Mouse (Mus musculus) forebrain, embryonic 15.5 days (tissue): ENCODE measurements at regions not wholly inside any gene's neighbourhood (a gene's known extent, or its start where the extent isn't known, plus 50 kb on each side); places are given as distances from the start of the nearest gene placed in this dataset.

Experiments used
- ATAC-seq: fragments of 200-750 bp; cut with Nextera tagmentation; replicated peaks from 2 replicates; pipeline ENCODE4 v1.8.0; 2017; ENCODE audit warnings: mild to moderate bottlenecking, moderate TSS enrichment, moderate library complexity
- H3K27ac ChIP-seq: fragments of 300-500 bp; sonication (generic); replicated peaks from 2 replicates; pipeline ENCODE4 v1.5.1; 2015; ENCODE audit warnings: mild to moderate bottlenecking, inconsistent platforms
- H3K27me3 ChIP-seq: fragments of 300-500 bp; sonication (generic); 2 replicates; pipeline ENCODE4 v1.6.1; 2015; ENCODE audit warnings: inconsistent platforms
- H3K36me3 ChIP-seq: fragments of 300-500 bp; sonication (generic); 2 replicates; pipeline ENCODE4 v1.6.1; 2015; ENCODE audit warnings: mild to moderate bottlenecking, inconsistent platforms
- H3K4me1 ChIP-seq: fragments of 300-500 bp; sonication (generic); 2 replicates; pipeline ENCODE4 v1.6.1; 2015; ENCODE audit warnings: inconsistent platforms
- H3K4me2 ChIP-seq: fragments of 300-500 bp; sonication (generic); replicated peaks from 2 replicates; pipeline ENCODE4 v1.6.1; 2015; ENCODE audit warnings: mild to moderate bottlenecking, inconsistent platforms
- H3K4me3 ChIP-seq: fragments of 300-500 bp; sonication (generic); 2 replicates; pipeline ENCODE4 v1.5.1; 2015; ENCODE audit warnings: mild to moderate bottlenecking, inconsistent platforms
- H3K9ac ChIP-seq: fragments of 300-500 bp; sonication (generic); replicated peaks from 2 replicates; pipeline ENCODE4 v1.6.1; 2015; ENCODE audit warnings: mild to moderate bottlenecking, inconsistent platforms
- H3K9me3 ChIP-seq: fragments of 300-500 bp; sonication (generic); 2 replicates; pipeline ENCODE4 v1.6.1; 2016; ENCODE audit warnings: inconsistent platforms
- WGBS: fragments of 180-500 bp; shearing (Covaris S2); methylation state at CpG from one replicate; pipeline ENCODE4 v1.1.7; 2015; ENCODE audit warnings: mixed read lengths; 5-methylcytosine and 5-hydroxymethylcytosine counted together

DNA sequence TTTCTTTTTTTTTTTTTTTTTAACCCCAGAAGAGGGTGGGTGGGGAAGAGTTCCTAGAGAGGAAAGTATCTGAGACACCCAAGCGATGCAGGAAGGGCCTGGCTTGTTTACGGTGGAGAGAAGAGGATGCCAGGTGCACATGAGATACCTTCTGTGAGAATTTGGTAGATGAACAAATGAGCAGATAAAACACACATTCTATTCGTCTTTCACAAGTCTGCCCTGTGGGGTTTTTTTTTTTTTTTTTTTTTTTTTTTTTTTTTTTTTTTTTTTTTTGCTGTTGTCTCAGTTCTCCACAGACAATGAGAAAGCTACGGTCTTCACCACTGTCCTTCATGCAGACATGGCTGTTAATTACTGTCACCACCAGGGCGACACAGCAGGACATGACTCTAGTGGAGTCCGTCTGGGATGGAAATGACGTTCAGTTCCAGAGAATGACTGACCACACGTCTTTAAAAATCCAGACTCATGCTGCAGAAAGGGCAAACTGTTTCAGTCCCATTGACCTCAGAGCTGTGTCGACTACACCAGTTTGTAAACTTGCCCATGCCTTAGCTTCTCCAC is 278.3 kb downstream of the Lnpk start:
- Histone ChIP-seq H3K4me1 (peaks cover 19% of the 10 kb centered on the region), H3K9me3 (no peaks in the 10 kb centered on the region), H3K36me3 (no peaks in the 10 kb centered on the region), H3K9ac (no peak overlapping the region), H3K4me2 (peak overlapping the region; percentile 50), H3K27ac (no peak overlapping the region), H3K4me3 (peak overlapping the region; percentile 33), H3K27me3 (peaks cover 12% of the 10 kb centered on the region; the same call in 1 of the 2 replicates)
- 12% methylated on average over 9 of the region's 9 CpGs for WGBS
- no peak for ATAC-seq

DNA sequence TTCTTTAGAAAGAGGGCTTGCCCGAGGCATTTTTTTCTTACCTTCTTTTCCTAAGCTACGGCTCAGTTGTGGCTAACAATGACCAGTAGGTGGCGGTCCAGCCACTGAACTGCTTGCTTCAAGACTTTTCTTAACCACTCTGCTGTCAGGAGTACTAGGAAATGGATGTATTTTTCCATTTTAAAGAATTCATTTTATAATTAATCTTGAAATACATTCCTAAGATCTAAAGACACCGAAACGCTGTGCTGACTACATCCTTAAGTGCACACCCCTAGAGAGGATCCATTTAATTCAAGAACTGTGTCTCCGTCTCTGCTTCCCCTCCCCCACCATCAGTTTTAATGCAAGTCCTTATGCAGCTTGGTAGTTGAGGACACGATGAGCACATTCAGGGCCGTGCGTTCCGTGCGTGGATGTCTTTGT is 278.9 kb downstream of the Lnpk start:
- no peak overlapping the region for H3K27ac ChIP-seq
- H3K9ac ChIP-seq = no peak overlapping the region; the same call in 1 of the 2 replicates
- under 1% methylated on average over 11 of the region's 11 CpGs for WGBS

DNA sequence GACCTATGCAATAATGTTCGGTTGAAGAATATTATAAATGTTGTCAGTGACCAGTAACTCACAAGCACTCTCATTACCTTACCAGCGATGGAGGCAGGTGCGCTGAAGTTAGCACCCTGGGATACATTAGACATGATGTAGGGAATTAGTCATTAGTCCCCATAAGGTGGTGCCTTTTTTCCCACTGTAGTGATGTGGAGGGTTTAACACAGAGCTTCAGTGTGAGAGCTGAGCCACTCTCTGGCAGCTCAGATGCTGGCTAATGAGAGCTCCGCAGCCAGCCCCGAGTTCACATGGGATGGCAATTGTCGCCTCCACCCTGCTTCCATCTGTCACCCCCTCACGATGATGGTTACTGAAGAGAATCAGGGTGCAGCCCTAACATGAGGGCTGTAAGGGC is 286.6 kb downstream of the Lnpk start:
- WGBS = 74% methylated on average over 7 of the region's 7 CpGs
- Histone ChIP-seq H3K9me3 (no peaks in the 10 kb centered on the region), H3K4me3 (no peak overlapping the region), H3K36me3 (no peaks in the 10 kb centered on the region), H3K9ac (no peak overlapping the region), H3K27ac (no peak overlapping the region), H3K4me2 (no peak overlapping the region), H3K4me1 (peaks cover 14% of the 10 kb centered on the region), H3K27me3 (peaks cover 5% of the 10 kb centered on the region; the same call in 1 of the 2 replicates)
- ATAC-seq = no peak

More for the DNA sequence above, 278.9 kb downstream of the Lnpk start:
- peak overlapping the region; percentile 50 for H3K4me2 ChIP-seq
- peak overlapping the region; percentile 33 for H3K4me3 ChIP-seq
- H3K9me3 ChIP-seq = no peaks in the 10 kb centered on the region
- ATAC-seq = peak; percentile 78
- no peaks in the 10 kb centered on the region for H3K36me3 ChIP-seq
- H3K27me3 ChIP-seq = peaks cover 14% of the 10 kb centered on the region; the same call in 1 of the 2 replicates
- peaks cover 19% of the 10 kb centered on the region for H3K4me1 ChIP-seq

DNA sequence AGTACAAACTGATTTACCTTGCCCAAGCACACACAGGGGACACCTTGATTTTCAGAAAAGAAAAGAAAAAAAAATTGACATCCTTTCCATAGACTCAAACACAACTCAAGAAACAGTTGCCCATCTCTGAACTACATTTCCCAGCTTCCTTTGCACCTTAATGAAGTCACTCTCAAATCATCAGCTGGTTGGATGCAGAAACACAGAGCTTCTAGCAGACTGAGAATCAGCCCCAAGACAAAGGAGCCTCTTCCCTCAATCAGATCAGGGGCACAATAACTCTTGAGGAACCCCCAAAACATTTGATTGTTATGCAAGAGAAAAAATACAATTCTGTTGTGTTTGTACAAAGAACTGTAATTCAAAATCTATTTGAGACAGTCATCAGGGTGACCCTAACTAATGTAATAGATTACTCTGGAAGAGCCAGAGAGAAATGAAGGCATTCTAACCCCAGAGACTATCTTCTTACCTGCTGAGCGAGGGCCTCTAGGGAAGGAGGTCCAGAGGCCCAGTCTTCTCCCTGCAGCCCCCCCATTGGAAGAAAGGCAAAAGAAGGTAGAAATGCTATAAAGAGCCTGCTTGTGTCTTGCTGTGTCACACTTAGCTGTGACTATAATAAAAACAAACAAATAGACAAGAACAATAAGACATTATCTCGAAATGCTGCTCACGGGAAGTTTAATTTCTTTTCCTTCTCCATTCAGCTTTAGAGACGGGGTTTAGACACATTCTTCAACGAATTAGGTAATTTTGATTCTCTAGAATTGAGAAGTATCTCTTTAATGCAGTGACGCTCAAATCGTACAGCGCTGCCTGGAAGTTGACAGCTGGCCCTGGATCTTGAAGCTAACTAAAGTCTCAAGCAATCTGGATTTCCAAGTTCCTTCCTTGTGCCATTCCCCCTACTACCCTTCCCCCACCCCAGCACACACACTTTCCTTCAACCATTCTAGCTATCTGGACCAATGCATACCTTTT is 287.5 kb downstream of the Lnpk start:
- peak; percentile 89 for ATAC-seq

DNA sequence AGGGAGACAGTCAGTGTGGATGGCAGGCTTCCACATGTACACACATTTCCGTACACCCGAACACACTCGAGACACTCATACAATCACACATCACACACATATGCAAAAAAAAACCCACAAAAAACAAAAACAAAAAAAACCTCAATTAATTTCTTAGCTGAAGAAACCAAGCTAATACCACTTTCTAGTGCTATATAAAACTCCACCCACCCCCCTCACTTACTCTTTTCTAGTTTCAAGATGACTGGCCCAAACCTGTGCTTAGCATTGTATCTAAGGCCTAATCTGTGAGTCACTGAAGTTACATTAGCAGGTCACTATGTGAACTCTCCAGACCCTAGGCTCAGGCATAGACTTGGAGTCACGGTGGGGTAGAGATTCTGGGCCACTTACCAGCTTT is 293.6 kb downstream of the Lnpk start:
- Histone ChIP-seq H3K27me3 (no peaks in the 10 kb centered on the region), H3K9me3 (no peaks in the 10 kb centered on the region), H3K27ac (no peak overlapping the region), H3K36me3 (no peaks in the 10 kb centered on the region), H3K9ac (no peak overlapping the region), H3K4me3 (no peak overlapping the region), H3K4me2 (no peak overlapping the region), H3K4me1 (no peaks in the 10 kb centered on the region)
- WGBS = 85% methylated on average over 4 of the region's 4 CpGs
- no peak for ATAC-seq

More for the DNA sequence above, 287.5 kb downstream of the Lnpk start:
- no peaks in the 10 kb centered on the region for H3K36me3 ChIP-seq
- H3K4me1 ChIP-seq = peaks cover 12% of the 10 kb centered on the region
- H3K27ac ChIP-seq = peak overlapping the region; percentile 70
- WGBS = 55% methylated on average over 8 of the region's 8 CpGs
- no peak overlapping the region for H3K9ac ChIP-seq
- peaks cover 4% of the 10 kb centered on the region; the same call in 1 of the 2 replicates for H3K27me3 ChIP-seq
- H3K4me2 ChIP-seq = no peak overlapping the region
- no peaks in the 10 kb centered on the region for H3K9me3 ChIP-seq
- H3K4me3 ChIP-seq = no peak overlapping the region

DNA sequence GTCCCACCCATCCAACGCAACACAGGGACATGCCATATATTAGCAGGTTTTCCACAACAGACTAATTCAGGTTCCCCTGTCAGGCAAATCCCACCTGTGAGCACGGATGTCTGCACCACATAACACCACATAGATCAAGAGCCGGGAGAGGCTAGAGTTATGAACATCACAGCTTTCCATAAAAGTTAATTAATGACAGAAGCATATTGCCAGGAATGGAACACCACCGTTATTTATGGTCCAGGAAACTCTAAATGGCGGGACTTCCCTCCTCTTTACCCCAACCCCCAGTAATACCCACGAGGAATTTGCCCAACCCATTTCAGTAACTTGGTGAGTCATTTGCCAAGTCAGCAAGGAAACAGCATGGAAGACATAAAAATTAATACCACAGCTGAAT is 314.3 kb downstream of the Lnpk start:
- H3K9me3 ChIP-seq = no peaks in the 10 kb centered on the region
- WGBS = 90% methylated on average over 6 of the region's 6 CpGs

DNA sequence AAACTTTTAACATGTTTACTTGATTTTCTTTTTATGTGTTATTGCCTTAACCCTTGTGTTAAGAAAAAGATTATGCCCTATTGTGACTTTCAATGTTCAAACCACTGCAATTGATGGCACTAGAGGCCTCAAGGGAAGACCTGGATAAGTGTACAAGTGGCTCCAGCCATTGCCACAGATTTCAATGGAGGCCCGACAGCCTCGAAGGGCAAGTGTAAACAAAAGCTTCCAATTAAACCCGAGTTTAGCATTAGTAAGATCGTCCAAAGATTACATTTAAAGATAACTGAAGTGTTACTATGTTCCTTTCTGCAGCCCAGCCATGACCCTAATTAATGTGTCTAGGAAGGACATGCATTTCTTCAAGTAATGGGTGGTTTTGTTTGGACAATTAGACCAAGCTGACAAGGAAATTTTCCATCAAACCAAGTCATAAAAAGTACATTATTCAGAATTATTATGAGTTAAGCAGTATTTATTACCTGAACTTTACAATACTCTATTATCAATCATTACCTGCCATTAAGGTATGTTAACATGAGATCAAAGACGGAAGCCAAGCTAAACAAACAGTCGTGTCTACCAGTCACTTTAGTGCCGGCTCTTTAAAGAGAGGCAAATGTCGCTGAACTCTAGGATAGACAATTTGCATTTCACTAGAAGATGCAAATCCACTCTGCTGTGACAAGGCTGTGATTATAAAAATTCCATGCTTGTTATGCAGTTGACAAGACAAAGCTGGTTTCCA is 322.0 kb downstream of the Lnpk start:
- 50% methylated on average over 8 of the region's 8 CpGs for WGBS
- Histone ChIP-seq H3K4me2 (no peak overlapping the region), H3K9ac (no peak overlapping the region), H3K9me3 (no peaks in the 10 kb centered on the region), H3K4me1 (no peaks in the 10 kb centered on the region), H3K27me3 (no peaks in the 10 kb centered on the region), H3K36me3 (no peaks in the 10 kb centered on the region), H3K27ac (no peak overlapping the region), H3K4me3 (no peak overlapping the region)
- ATAC-seq = no peak

More for the DNA sequence above, 314.3 kb downstream of the Lnpk start:
- Histone ChIP-seq H3K4me1 (no peaks in the 10 kb centered on the region), H3K27ac (no peak overlapping the region), H3K9ac (no peak overlapping the region), H3K4me2 (no peak overlapping the region), H3K4me3 (no peak overlapping the region), H3K36me3 (no peaks in the 10 kb centered on the region), H3K27me3 (no peaks in the 10 kb centered on the region)
- ATAC-seq = no peak

DNA sequence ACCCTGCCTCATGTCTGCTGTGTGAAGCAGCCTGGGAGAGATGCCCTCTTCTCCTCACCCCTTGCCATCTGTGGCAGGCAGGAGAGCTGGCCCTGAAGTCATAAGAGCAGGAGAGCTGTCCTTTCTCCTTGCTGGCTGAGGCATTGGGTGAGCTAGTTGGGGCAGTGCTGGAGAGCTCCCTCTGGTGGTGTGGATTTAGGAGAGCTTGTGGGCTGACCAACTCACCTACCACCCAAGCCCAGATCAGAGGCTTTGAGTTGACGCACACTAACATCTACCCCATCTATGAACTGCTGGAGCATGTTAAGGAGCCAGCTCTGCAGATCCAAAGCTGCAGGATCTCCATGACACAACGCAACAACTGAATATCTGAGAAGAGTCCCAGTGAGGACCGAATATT is 331.7 kb downstream of the Lnpk start:
- Histone ChIP-seq H3K4me2 (no peak overlapping the region), H3K4me3 (no peak overlapping the region), H3K36me3 (no peaks in the 10 kb centered on the region), H3K9me3 (no peaks in the 10 kb centered on the region), H3K4me1 (peaks cover 13% of the 10 kb centered on the region), H3K27me3 (no peaks in the 10 kb centered on the region), H3K27ac (no peak overlapping the region), H3K9ac (no peak overlapping the region)
- WGBS = 94% methylated on average over 3 of the region's 3 CpGs
- no peak for ATAC-seq

DNA sequence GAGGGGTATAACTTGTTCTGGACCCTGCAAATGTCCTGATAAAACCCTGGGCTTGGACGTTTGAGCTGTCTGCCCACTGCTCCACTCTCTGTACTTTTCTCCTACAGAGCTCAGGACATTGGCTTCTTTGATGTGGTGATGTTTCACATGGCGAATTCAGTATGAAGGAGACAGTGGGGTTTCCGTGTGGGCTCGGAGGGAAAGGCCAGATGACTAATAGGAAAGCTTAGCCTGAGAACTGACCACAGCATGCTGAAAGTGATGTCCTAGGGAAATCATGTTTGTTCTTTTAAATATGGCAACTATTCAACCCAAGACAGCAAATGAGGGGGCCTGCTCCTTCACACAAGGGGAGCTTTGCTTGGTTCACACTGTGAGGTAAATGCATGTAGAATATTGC is 332.6 kb downstream of the Lnpk start:
- Histone ChIP-seq H3K27me3 (no peaks in the 10 kb centered on the region), H3K27ac (no peak overlapping the region), H3K9ac (no peak overlapping the region), H3K9me3 (no peaks in the 10 kb centered on the region), H3K4me2 (no peak overlapping the region), H3K4me3 (no peak overlapping the region), H3K36me3 (no peaks in the 10 kb centered on the region), H3K4me1 (peaks cover 13% of the 10 kb centered on the region)
- no peak for ATAC-seq
- 77% methylated on average over 4 of the region's 4 CpGs for WGBS

DNA sequence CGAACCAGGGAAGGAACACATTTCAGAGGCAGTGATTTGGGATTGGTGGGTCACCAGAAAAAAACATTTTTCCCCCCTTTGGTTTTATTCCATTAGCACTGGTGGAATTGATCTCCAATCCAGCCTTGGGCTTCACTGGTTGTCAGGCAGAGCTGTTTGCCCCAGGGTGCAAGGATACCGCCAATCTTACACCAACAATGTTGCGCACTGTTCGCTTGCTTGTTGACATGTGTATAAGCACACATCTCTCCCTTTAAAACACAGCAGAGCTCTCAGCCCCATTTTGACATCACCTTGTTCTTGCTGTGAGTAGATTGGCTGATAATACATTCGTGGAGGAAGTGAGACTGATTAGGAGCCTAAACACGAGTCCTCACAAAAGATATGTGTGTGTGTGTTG is 333.1 kb upstream of the Atp5g3 start:
- peak; percentile 11; the same call in 1 of the 2 replicates for ATAC-seq
- no peak overlapping the region for H3K4me3 ChIP-seq
- H3K36me3 ChIP-seq = no peaks in the 10 kb centered on the region
- H3K9ac ChIP-seq = no peak overlapping the region
- no peaks in the 10 kb centered on the region for H3K9me3 ChIP-seq
- H3K27ac ChIP-seq = peak overlapping the region; percentile 58
- 50% methylated on average over 6 of the region's 6 CpGs for WGBS
- H3K27me3 ChIP-seq = no peaks in the 10 kb centered on the region
- H3K4me1 ChIP-seq = peaks cover 13% of the 10 kb centered on the region
- H3K4me2 ChIP-seq = no peak overlapping the region; the same call in 1 of the 2 replicates

DNA sequence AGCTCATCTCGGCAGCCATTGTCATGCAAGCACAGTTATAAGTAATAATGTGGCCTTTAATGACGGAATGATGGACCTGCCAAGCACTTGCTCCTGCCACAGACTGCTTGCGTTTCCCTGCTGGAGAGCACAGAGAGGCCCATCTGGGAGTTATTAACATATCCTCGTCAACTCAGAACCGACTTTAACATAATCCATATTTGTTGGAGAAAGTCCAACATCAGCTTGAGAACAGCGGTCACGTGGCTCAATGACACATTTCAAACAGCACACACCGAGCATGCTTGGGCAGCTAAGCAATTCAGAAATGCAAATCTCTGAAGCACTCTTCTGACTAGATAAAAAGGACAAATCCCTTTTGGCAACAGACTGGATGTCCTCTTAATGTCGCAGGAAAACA is 332.7 kb upstream of the Atp5g3 start:
- peaks cover 13% of the 10 kb centered on the region for H3K4me1 ChIP-seq
- H3K36me3 ChIP-seq = no peaks in the 10 kb centered on the region
- H3K4me3 ChIP-seq = no peak overlapping the region
- no peaks in the 10 kb centered on the region for H3K9me3 ChIP-seq
- peak; percentile 81 for ATAC-seq
- no peaks in the 10 kb centered on the region for H3K27me3 ChIP-seq
- no peak overlapping the region; the same call in 1 of the 2 replicates for H3K4me2 ChIP-seq
- WGBS = 31% methylated on average over 9 of the region's 9 CpGs
- no peak overlapping the region for H3K9ac ChIP-seq
- peak overlapping the region; percentile 58 for H3K27ac ChIP-seq

DNA sequence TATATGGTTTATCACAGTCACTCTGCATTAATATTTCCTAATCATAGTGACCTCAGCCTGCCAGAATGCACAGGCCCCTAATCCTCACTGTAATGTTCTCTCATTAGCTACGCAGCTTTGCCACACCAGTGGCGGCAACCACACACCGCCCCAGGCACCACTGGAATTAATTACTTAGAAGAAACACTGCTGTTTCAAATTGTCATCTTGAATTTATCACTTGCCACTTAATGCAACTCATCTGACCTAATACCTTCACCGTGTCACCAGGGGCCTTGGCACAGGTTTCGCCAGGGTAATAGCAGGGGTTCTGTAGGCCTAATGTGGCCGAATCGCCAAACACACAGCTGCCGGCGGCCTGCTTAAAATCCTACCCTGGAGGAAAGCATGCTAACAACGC is 328.5 kb upstream of the Atp5g3 start:
- Histone ChIP-seq H3K4me3 (no peak overlapping the region), H3K9me3 (no peaks in the 10 kb centered on the region), H3K36me3 (no peaks in the 10 kb centered on the region), H3K4me1 (peaks cover 13% of the 10 kb centered on the region), H3K27ac (no peak overlapping the region), H3K9ac (no peak overlapping the region), H3K4me2 (no peak overlapping the region), H3K27me3 (no peaks in the 10 kb centered on the region)
- 64% methylated on average over 10 of the region's 10 CpGs for WGBS
- ATAC-seq = no peak
